Mouse (Mus musculus): ENCODE results near the gene Pdcd5.

DNA sequence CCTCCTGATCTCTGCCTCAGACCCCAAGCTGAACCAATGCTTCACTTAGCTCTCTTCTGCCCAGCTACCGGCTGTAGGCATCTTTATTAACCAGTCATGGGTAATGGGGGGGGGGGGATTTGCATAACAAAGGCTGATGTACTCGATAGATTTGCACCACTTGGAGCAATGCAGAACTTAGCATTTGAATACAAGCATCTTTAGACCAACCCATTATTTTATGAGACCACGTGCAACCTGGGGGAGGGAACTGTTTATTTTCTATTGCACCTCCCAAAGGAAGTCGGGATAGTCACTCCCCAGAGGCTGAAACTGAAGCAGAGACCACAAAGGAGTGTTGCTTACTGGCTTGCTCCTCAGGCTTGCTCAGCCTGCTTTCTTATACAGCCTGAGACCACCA, 29.8 kb downstream of the Pdcd5 start:
- TF ChIP-seq POLR2A (IDR thresholded peaks at IDR 0.05; ENCODE audit: low read depth, low read length) (no peak), CTCF (IDR thresholded peaks at IDR 0.05; ENCODE audit: extremely low read depth, insufficient read depth, insufficient read length, insufficient replicate concordance) (no peak)
